Mouse (Mus musculus) right cerebral cortex, postnatal 36 days (tissue): ENCODE data around the gene Cyb561d1.
"Not testable (repeated sequence)": the region's sequence is repeated elsewhere in the genome, so short reads cannot be mapped to it uniquely, and the experiment has no call there.

Source experiments
- DNase-seq, 2 experiments: peaks; one replicate each; pipeline ENCODE4 v3.0.0; 2022; ENCODE audit warnings: low spot score in 2 of 2, mixed read lengths in 1 of 2

Cyb561d1 gene

GRCm38 (mm10) chr3:108200329-108201323 lies at the start of gene Cyb561d1:
Cyb561d1 (minus strand) TSS chr3:108201212.
- peak; percentile 80 to 86 for DNase-seq

GRCm38 (mm10) chr3:108246857-108247256 lies 45.8 kb upstream of the Cyb561d1 start:
- no peak for DNase-seq

GRCm38 (mm10) chr3:108241243-108241839 lies 40.3 kb upstream of the Cyb561d1 start:
- DNase-seq: no peak

- DNase-seq: not testable (repeated sequence)
Observed at GRCm38 (mm10) chr3:108237474-108238102, 36.6 kb upstream of the Cyb561d1 start.

GRCm38 (mm10) chr3:108231646-108232045 lies 30.6 kb upstream of the Cyb561d1 start:
- DNase-seq: no peak

GRCm38 (mm10) chr3:108227521-108227920 lies 26.5 kb upstream of the Cyb561d1 start:
- DNase-seq: no peak

GRCm38 (mm10) chr3:108226558-108227350 lies 25.7 kb upstream of the Cyb561d1 start, which contains the start of gene Sypl2:
Sypl2 (minus strand) TSS chr3:108226648.
- DNase-seq: no peak

- no peak for DNase-seq
Observed at GRCm38 (mm10) chr3:108225711-108226557, 24.9 kb upstream of the Cyb561d1 start.

GRCm38 (mm10) chr3:108220661-108221060 lies 19.6 kb upstream of the Cyb561d1 start:
- DNase-seq: no peak

- no peak for DNase-seq
Observed at GRCm38 (mm10) chr3:108214734-108215133, 13.7 kb upstream of the Cyb561d1 start.

- no peak for DNase-seq
Observed at GRCm38 (mm10) chr3:108212406-108212805, 11.4 kb upstream of the Cyb561d1 start.

GRCm38 (mm10) chr3:108211845-108212244 lies 10.8 kb upstream of the Cyb561d1 start:
- no peak for DNase-seq

GRCm38 (mm10) chr3:108210771-108211139 lies 9.7 kb upstream of the Cyb561d1 start, which contains the start of gene Atxn7l2:
Atxn7l2 (minus strand) TSS chr3:108210934.
- DNase-seq: peak; percentile 74 to 79

- peak; percentile 92 for DNase-seq
Observed at GRCm38 (mm10) chr3:108209946-108210770, 9.1 kb upstream of the Cyb561d1 start.

GRCm38 (mm10) chr3:108209536-108209935 lies 8.5 kb upstream of the Cyb561d1 start:
- DNase-seq: no peak

GRCm38 (mm10) chr3:108209001-108209400 lies 8.0 kb upstream of the Cyb561d1 start:
- DNase-seq: no peak

GRCm38 (mm10) chr3:108206731-108207375 lies 5.8 kb upstream of the Cyb561d1 start:
- no peak for DNase-seq

- no peak for DNase-seq
Observed at GRCm38 (mm10) chr3:108205601-108206000, 4.6 kb upstream of the Cyb561d1 start.

GRCm38 (mm10) chr3:108204470-108204869 lies 3.5 kb upstream of the Cyb561d1 start:
- no peak for DNase-seq
